Mouse (Mus musculus): ENCODE results near the gene Prpf6. TPM values are rescaled to one million over a fixed set of nuclear protein-coding genes. Genes with fewer than 3 reads are reported as not detected.

The Prpf6 gene
- total RNA-seq, 2 experiments from 2014 or later: 35.9 to 37.7 TPM

DNA sequence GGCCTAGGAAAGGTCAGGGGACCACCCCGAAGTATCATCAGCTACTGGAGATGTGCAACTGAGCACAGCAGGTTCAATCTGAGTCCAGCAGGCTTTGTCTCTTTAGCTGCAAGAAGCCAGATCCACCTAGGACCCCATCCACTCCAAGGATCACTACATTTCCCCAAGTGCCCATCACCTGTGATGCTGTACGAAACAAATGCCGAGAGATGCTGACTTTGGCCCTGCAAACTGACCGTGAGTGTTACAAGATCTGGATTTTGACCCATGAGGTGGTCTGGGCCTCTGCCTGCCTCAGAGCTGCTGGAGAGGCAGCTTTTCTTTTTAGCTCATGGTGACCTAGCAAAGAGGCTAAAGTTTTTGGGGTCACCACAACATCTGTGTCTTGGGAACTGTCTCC lies 94.0 kb downstream of the Prpf6 start:
- peak in 1 of 2 experiments; percentile 0 for DNase-seq

DNA sequence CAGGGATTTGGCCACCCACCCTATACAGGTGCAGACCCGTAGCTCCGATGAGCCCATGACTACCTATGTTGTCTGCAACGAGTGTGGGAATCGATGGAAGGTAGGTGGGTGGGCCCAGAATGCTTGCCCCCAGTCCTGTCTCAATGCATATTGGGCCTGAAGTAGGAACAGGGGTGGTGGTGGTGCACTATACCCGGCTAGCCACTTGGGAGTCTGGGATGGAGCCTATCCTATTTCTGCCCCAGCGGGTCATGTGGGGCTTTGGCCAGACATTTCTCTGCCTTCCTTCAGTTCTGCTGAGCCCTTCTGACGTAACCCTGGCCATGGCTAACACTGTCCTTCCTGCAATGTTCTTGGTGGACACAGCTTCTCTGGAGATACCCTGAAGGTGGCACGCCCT lies 95.9 kb downstream of the Prpf6 start:
- no peak for DNase-seq

DNA sequence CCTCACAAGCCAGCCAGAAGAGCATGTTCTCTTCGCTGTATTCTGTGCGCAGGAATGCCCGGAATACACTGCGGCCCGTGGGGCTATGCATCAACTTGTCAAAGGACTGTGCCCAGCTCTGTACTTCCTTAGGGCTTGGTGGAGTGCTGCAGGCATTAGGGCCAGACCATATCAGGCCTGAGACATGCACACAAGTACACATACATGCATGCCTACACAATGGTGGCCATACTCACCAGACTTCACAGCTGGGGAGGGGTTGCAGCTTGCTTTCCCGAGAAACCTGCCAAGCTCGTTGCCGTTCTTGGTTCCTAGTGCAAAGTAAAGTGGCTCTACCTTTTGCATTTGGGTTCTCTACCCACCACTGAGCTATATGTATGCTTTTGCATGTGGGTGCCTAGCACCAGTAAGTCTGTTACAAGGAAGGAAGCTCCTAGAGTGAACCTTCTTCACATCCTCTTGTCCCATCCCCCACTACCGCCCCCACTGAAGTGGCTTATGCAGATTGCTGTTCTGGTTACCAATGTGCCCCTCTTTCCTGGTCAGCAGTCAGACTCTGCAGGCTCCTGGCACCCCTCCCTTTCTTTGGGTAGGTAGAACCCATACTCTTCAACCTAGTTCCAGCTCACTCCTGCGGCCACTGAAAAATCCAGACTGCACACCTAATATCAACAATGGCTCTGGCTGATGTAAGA lies 97.9 kb downstream of the Prpf6 start:
- no peak for DNase-seq

DNA sequence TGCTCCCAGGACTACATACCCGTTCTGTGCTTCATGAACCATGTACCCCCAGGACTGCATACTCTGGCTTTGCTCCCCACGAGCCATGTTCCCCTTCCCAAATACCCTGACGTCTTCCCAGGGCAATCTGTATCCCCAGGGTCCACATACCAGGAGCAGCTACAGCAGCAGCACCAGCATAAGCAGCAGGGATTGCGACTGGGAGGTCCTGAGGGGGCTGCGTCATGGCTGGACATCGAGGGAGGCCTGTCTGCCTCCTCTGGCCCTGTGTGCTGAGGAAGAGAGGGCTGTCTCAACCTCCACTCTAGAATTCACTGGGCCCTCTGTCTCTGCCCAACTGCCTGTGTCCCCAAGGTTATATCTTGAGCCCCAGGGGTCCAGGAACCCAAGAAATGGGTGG lies 99.4 kb downstream of the Prpf6 start:
- no peak for DNase-seq

DNA sequence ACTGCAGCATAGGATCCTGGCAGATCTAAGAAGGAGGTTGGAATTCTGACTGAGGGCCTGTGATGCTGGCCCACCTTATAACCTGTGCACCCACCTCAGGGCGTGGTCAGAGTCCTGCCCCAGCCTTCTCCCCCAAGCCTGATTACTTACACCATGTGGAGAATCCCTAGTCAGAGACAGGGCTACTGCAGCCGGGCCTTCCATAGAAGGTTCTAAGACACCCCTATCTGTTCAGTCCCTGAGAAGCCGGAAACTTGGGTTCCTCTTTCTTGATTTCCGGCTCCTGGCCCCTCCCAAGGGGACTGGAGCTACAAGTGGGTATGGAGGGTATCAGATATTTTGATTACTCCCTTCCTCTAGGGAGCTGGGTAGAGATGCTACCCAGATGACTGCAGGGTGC lies 99.9 kb downstream of the Prpf6 start:
- DNase-seq: peak in 1 of 2 experiments; percentile 32

DNA sequence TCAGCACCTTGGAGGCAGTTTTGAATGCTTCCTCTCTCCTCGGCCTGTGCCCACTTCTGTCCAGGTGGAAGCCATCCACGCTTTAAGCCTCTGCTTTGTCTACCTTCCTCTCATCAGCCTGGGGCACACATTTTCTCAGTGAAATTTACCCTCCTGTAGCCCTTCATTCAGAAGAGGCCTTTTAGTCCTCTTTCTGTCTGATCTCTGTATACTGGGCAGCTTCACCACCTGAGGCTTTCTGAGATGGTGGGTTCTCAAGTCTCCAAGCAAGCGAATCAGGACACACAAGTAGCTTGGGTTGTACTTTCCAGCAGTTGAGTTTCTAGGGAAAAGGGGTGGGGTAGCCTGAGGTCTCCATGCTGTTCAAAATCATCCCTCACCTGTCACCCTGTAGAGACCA lies 100.6 kb downstream of the Prpf6 start:
- no peak for DNase-seq

DNA sequence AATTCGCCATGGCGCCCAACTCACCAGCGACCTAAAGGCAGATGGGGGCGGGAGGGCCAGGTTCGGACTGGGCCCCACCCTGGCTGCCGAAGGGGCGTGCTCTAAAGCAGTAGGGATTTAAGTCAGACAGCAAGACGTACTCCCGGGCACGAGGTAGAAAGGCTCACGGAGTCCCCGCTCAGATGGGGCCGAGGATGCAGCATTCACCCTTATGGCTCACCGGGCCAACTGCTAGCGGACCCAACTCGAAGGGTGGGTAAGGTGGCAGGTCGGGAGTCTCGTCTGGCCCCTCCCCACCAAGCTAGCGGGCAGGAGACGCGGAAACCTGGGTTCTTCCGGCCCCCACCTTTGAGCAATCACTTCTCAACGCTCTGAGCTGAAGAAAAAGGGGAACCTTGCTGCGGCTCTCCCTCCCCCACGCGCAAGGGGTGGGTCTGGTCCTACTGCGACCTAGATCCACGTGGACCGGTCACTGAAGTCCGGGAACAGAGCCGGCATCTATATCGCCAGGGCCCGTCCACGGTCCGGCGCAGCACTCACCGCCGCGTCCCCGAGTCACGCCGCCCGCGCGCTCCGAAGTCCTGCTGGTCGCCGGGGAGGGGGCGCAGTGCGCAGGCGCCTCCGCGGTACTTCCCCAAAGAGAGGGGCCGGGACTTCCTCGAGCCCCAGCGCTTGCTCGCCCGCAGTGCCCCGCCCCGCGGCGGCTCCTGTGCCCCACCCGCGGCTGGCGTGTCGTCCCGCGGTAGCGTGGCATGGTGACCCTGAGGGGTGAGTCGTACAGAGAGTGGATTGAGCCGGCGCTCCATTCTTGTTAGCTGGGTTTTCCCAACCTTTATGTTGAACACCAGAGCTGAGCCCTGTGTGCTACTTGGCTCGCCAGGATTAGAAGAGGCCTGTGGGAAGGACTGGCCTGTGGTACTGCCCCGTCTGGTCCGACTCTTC lies 101.9 kb downstream of the Prpf6 start, which contains the start of gene Rgs19:
Rgs19 (minus strand) TSS at position 639 of the 942 bp plus-strand sequence.
- peak; percentile 84 to 93 for DNase-seq

DNA sequence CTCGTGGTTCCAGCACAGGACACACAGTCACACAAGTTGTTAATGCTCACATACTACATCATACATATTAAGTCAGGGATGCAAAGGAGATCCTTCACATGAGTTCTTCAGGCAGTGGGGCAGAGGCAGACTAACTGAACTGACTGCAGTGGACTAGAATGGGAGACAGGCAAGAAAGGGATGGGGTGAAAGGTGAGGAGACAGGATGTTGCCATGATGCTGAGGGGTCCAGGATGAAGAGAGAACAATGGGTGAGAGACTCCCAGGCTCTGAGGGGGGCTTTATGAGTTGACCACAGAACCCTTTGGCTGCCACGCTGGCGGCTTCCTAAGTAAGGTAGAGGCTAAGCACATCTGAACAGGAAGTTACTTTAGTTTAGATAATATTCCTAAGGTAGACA lies 102.9 kb downstream of the Prpf6 start:
- DNase-seq: no peak

DNA sequence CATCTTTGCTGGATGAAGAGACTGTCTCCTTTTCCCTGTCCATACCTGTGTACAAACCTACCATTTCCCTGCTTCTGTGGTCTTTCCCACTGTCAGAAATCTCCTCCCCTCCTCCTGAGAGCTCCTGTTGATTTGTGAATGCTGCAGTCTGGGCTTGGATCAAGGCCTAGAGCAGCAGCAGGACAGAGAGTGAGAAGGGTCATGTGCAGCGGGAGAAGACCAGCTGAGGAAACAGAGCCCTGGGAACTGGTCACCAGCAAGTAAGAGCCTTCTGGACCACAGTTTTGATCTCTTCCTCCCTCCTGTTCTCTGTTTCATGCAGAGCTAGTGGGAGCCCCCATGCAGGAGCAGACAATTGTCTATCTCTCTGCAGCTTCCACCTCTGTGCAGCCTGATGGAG lies 104.1 kb downstream of the Prpf6 start:
- no peak for DNase-seq

DNA sequence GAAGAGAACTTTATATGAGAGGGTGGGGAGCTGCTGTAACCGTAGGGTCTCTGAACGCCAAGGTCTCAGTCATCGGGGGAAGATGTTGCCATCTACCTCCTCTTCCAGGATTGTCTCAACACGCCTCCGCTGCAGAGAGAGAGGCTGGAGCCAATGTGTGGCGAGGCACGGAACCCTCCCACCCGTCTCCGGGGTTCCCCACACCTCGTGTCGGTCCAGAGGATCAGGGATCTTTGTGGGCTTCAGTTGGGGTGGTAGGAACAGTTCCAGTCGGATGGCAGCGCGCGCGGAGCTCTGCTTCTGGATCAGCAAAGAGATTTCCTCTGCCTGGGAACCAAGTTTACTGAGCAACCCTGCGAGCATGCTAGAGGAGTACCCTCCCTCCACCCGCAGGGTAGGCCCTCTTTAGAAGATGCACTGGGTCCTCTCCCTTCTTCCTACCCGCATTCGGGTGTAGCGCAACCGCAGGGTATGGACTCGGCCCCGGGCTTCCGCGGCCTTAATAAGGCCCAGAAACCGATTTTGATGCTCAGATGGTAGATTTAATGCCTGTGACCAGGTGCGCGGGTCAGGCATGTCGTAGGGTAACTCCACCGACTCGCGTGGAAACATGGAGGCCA lies 105.2 kb downstream of the Prpf6 start:
- DNase-seq: no peak

DNA sequence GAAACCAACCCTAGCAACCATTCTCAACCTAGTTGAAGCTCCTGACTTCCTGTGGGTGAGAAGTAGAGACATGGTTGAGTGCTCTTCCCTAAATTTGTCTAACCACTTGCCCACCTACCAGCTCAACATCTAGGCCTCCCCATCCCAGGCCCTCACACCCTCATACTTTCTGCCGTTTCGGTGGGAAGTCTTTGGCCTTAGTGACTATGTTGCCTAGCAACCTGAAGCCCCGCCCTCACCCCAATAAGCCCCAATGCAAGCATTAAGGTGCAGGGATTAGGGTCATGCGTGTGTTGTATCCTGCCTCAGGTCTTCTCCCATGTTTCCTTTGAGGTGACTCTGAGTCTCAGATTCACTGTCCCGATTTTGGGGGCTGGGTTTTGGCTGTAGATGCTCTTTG lies 106.6 kb downstream of the Prpf6 start, which contains the start of gene Lkaaear1:
Lkaaear1 (minus strand) TSS at position 202 of the 400 bp plus-strand sequence.
- DNase-seq: no peak

Small RNA genes lying within 50 kb of the gene (microRNA-seq; reads per million reads assigned to microRNA genes)
- 0 reads per million in 2 experiments for gene Mir7006

Other genes with a start within 250 kb of the Prpf6 start
- 10 to 100 TPM; 15.3 to 18.0 TPM for gene Zgpat, start 226.9 kb upstream of the Prpf6 start, total RNA-seq (2021)
- 10 to 100 TPM; 50.7 to 65.7 TPM for gene Arfrp1, start 226.5 kb upstream of the Prpf6 start, total RNA-seq (2021)
- gene Lime1, start 211.8 kb upstream of the Prpf6 start, total RNA-seq (2021): 1 to 10 TPM; 3.3 to 6.3 TPM
- gene Zbtb46, start 132.4 kb upstream of the Prpf6 start, total RNA-seq (2021): 10 to 100 TPM in 1 of 2 experiments, 1 to 10 TPM in 1; 9.4 to 11.2 TPM
- gene Abhd16b, start 98.7 kb upstream of the Prpf6 start, total RNA-seq (2021): not detected
- 10 to 100 TPM; 63.9 to 65.2 TPM for gene Tpd52l2, start 94.7 kb upstream of the Prpf6 start, total RNA-seq (2021)
- 10 to 100 TPM; 59.0 to 64.0 TPM for gene Dnajc5, start 71.4 kb upstream of the Prpf6 start, total RNA-seq (2021)
- 10 to 100 TPM; 32.5 to 34.1 TPM for gene Uckl1, start 7.0 kb upstream of the Prpf6 start, total RNA-seq (2021)
- gene Zfp512b, start 935 bp downstream of the Prpf6 start, total RNA-seq (2021): 10 to 100 TPM in 1 of 2 experiments, 1 to 10 TPM in 1; 9.7 to 10.8 TPM
- gene Samd10, start 7.3 kb downstream of the Prpf6 start, total RNA-seq (2021): 1 to 10 TPM; 1.6 to 2.3 TPM
- gene Gm29797, start 65.2 kb downstream of the Prpf6 start, total RNA-seq (2021): not detected
- 10 to 100 TPM; 38.7 to 49.6 TPM for gene Sox18, start 79.8 kb downstream of the Prpf6 start, total RNA-seq (2021)
- 1 to 10 TPM; 5.1 to 5.8 TPM for gene Tcea2, start 88.4 kb downstream of the Prpf6 start, total RNA-seq (2021)
- 1 to 10 TPM; 7.4 to 7.7 TPM for gene Rgs19, start 102.1 kb downstream of the Prpf6 start, total RNA-seq (2021)
- gene Lkaaear1, start 106.6 kb downstream of the Prpf6 start, total RNA-seq (2021): not detected
- gene Oprl1, start 123.1 kb downstream of the Prpf6 start, total RNA-seq (2021): not detected
- gene Myt1, start 171.5 kb downstream of the Prpf6 start, total RNA-seq (2021): not detected
- gene Pcmtd2, start 246.0 kb downstream of the Prpf6 start, total RNA-seq (2021): 10 to 100 TPM; 46.0 to 61.4 TPM

All from heart, adult 18-20 months (tissue).